In the genomic region with DNA sequence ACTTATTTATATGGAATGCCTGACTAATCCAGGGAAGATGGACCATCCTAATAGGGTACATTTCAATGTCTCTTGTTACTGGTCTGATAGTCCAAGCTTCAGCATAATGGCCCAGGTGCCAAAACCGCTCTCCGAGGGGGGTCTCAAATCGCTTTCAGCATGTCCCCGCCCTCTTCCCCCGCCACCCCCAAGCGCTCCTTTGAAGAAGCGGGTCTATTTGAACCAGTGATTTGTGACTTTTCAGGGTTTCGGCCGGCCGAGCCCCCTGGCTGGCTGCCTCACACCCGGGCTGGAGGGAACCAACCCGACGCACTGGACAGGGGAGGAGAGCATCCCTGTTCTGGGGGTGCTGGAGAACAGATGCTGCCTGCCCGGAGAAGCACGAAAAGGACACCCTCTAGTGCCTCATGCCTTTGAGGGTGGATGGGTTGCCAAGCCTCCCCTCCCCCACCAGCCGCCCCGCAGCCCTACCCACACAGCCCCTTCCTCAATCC, we compare ENCODE assay signal across 10 mouse cellular contexts.
DNase-seq lines count a peak whose midpoint lies in the region; ATAC-seq and TF ChIP-seq lines count a peak whose summit lies in the region.
"Had no signal": no experiment of that assay in that cellular context is flagged by ENCODE, and none has a peak within 500 bp of the region (broad histone marks: within the 10 kb centered on the region; RNA-seq: fewer than 3 reads in every experiment).

No protein-coding gene starts in this region.

- H3K4me1 ChIP-seq in thymus, adult 2 months (replicated peaks; ENCODE audit: control insufficient read depth, insufficient read depth, low read length): peaks cover 28% of the 10 kb centered on the region
- H3K4me1 ChIP-seq in limb, embryonic 13.5 days: peaks cover 33% of the 10 kb centered on the region
- H3K4me1 ChIP-seq: liver, embryonic 15.5 days had no signal

- no peak for TF ChIP-seq CTCF in thymus, adult 2 months (IDR thresholded peaks at IDR 0.05; ENCODE audit: borderline replicate concordance, control insufficient read depth, extremely low read depth, insufficient read depth, low read length, poor library complexity)

- WGBS in thymus, adult 2 months: 6% methylated on average over 17 of the region's 17 CpGs
- WGBS in limb, embryonic 13.5 days: 0% methylated on average over 17 of the region's 17 CpGs

- ATAC-seq in limb, embryonic 13.5 days (ENCODE audit: low FRiP score, low read depth): no peak

- peak; percentile 40 for DNase-seq in heart, adult 11 months
- DNase-seq in heart, postnatal 25 days (ENCODE audit: low spot score): no peak
- peak; percentile 28 for DNase-seq in thymus, postnatal 4 days
- DNase-seq in thymus, adult 2 months: no peak
- DNase-seq in adipocyte (ENCODE audit: low spot score): no peak
- no peak for DNase-seq in ovary, postnatal 10 days (ENCODE audit: low spot score)
- no peak for DNase-seq in adrenal gland, adult (ENCODE audit: inconsistent age in 2 of 2, low spot score in 1 of 2)
- DNase-seq: gastrocnemius, postnatal 36 days had no signal

- 0 out of 2 replicates have a peak, but pooled peaks cover 7% of the 10 kb centered on the region for H3K9me3 ChIP-seq in limb, embryonic 13.5 days
- H3K9me3 ChIP-seq: liver, embryonic 15.5 days had no signal

- intact Hi-C loops in heart, postnatal 25 days (cut with DNase I): no loop called here

- H3K27me3 ChIP-seq in thymus, adult 2 months (ENCODE audit: control insufficient read depth, insufficient read depth, low read length): peaks cover 10% of the 10 kb centered on the region
- H3K27me3 ChIP-seq in limb, embryonic 13.5 days: peaks cover 74% of the 10 kb centered on the region

- H3K9ac ChIP-seq in limb, embryonic 13.5 days: no peak overlapping the region
- H3K9ac ChIP-seq: liver, embryonic 15.5 days had no signal

- no peaks in the 10 kb centered on the region for H3K36me3 ChIP-seq in thymus, adult 2 months (ENCODE audit: control insufficient read depth, insufficient read depth, low read length)
- no peaks in the 10 kb centered on the region for H3K36me3 ChIP-seq in limb, embryonic 13.5 days
- H3K36me3 ChIP-seq: liver, embryonic 15.5 days had no signal

- H3K4me2 ChIP-seq in limb, embryonic 13.5 days (replicated peaks): peak overlapping the region; percentile 61
- H3K4me2 ChIP-seq: liver, embryonic 15.5 days had no signal

- no peak for TF ChIP-seq POLR2A in thymus, adult 2 months (IDR thresholded peaks at IDR 0.05; ENCODE audit: control insufficient read depth, extremely low read depth, insufficient read depth, low read length, poor library complexity)

- no peak overlapping the region for H3K4me3 ChIP-seq in thymus, adult 2 months (ENCODE audit: control insufficient read depth, insufficient read depth, low read length)
- peak overlapping the region; percentile 27 for H3K4me3 ChIP-seq in limb, embryonic 13.5 days
- H3K4me3 ChIP-seq: liver, embryonic 15.5 days had no signal

- H3K27ac ChIP-seq in thymus, adult 2 months (ENCODE audit: control insufficient read depth, insufficient read depth, low read length): no peak overlapping the region
- H3K27ac ChIP-seq in limb, embryonic 13.5 days: no peak overlapping the region
- H3K27ac ChIP-seq: liver, embryonic 15.5 days had no signal

Comparison
In these comparisons a context has a peak if more than half of its experiments do, and no peak if none do; other contexts are left out.
1. DNase-seq: peak in heart, adult 11 months (single experiment) and thymus, postnatal 4 days (single experiment); none in heart, postnatal 25 days (single experiment), thymus, adult 2 months (single experiment), adipocyte (single experiment), ovary, postnatal 10 days (single experiment) and adrenal gland, adult (0 of 2).